Mouse (Mus musculus): ENCODE results near the gene Atad5. TPM values are rescaled to one million over a fixed set of nuclear protein-coding genes. Genes with fewer than 3 reads are reported as not detected.
"Not testable (repeated sequence)": the region's sequence is repeated elsewhere in the genome, so short reads cannot be mapped to it uniquely, and the experiment has no call there.

Atad5 gene
- polyA plus RNA-seq, 1 experiment from 2014 or later: 9.6 TPM

DNA sequence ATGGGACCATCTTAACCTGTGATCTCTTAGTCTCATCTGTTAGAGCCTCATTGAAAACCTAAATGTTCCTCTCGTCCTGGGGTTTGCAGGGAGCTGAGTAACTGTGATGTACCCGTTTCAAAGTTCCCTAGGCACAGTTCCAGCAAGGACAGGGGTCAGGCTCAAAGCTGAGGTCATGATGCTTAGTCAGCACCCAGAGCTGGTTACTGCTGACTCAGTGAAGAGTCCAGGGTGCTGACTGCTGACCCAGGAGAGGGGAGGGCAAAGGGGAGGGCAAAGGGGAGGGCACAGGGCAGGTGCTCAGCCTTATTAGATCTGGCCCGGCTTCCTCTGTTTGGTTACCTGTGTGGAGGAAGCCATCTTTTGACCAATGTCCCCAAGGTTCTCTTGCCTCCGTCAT, 82.7 kb downstream of the Atad5 start:
- no peak for ATAC-seq (ENCODE audit: insufficient read depth, low FRiP score, low read depth)

DNA sequence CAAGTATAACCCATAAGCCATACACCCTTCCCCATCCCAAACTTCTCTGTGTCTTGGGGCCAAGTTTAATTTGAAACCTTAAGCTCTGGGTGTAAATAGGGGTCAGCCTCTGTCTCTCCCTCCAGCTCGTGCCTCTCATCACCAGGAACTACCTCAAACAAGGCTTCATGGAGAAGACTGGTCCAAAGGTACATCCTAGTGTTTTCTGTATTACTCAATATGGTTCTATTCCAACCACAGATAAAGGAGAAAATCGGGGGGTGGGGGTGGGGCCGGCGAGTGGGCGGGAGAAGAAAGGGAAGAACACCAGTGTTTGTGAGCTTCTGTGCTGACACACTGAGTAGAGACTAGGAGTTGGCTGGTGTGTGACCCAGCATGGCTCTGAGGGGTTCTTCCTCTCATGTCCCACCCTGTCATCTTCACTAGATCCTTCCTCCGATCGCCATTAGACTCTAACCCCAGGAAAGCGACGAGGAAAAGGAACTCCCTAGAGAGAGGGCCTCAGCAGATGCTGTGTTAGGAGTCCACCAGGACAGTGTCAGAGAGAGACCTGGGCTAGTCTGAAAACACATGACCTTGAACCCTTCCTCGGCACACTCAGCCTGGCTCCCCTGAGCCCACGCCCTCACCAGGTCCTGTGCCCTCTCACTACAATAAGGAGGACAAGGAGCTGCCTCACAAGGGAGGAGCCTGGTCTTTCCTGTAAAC, 84.9 kb downstream of the Atad5 start:
- H3K4me3 ChIP-seq (replicated peaks): no peak overlapping the region
- no peaks in the 10 kb centered on the region for H3K27me3 ChIP-seq (replicated peaks)
- 74% methylated on average over 11 of the region's 11 CpGs for WGBS
- no peak for ATAC-seq (ENCODE audit: insufficient read depth, low FRiP score, low read depth)
- H3K4me2 ChIP-seq: no peak overlapping the region
- H3K9ac ChIP-seq: no peak overlapping the region
- H3K9me3 ChIP-seq: no peaks in the 10 kb centered on the region
- no peak overlapping the region for H3K27ac ChIP-seq
- no peaks in the 10 kb centered on the region for H3K4me1 ChIP-seq
- H3K36me3 ChIP-seq: no peaks in the 10 kb centered on the region

More for the DNA sequence above, 82.7 kb downstream of the Atad5 start:
- 58% methylated on average over 4 of the region's 4 CpGs for WGBS
- Histone ChIP-seq H3K27ac (no peak overlapping the region), H3K36me3 (no peaks in the 10 kb centered on the region), H3K4me2 (no peak overlapping the region), H3K9ac (no peak overlapping the region), H3K4me1 (no peaks in the 10 kb centered on the region), H3K4me3 (replicated peaks) (no peak overlapping the region), H3K9me3 (no peaks in the 10 kb centered on the region), H3K27me3 (replicated peaks) (no peaks in the 10 kb centered on the region)

DNA sequence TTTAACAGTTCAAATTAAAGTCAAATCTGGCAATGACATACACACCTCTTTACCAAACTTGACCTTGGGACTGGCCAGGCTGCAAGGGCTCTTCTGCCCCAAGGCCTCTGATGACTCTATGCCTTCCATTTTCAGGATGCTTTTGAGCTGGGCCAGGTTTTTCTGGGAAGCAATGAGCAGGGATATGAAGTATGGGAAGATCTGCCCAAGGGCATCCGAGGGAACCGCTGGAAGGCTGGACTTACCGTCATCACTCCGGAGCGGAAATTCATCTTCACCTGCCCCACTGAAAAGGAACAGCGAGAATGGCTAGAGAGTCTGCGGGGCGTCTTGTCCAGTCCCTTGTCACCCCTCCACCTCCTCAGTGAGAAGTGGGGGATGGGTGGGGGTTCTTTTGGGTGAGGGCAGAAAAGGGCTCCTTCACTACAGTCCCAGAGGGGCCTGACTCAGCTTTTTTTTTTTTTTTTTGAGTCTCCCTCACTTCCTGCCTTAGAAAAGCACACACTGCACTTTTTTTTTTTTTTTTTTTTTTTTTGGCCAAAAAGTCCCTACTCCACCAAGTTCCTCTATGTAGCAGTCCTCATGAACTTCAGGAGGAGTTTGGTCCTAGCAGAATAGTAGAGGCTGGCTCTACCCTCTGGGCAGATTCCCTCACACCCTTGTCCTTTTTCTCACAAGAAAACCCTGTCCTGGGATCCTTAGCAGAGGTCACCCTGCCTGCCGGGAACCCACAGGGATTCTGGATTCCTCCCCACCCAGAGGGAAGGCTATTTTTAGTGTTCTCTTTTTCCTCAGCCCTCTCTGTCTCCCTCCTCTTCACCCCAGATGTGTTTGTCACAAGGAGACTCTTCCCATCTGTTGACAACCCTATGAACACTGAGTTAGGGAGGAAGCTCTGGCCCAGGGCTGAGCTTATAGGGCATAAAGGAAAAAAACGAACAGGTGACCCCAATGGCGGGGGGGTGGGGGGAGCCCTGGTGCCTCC, 88.0 kb downstream of the Atad5 start:
- WGBS: 72% methylated on average over 11 of the region's 11 CpGs
- Histone ChIP-seq H3K27me3 (replicated peaks) (no peaks in the 10 kb centered on the region), H3K4me3 (replicated peaks) (no peak overlapping the region), H3K9ac (no peak overlapping the region), H3K9me3 (no peaks in the 10 kb centered on the region), H3K4me1 (no peaks in the 10 kb centered on the region), H3K36me3 (no peaks in the 10 kb centered on the region), H3K27ac (no peak overlapping the region; the same call in 1 of the 2 replicates), H3K4me2 (no peak overlapping the region)
- no peak for ATAC-seq (ENCODE audit: insufficient read depth, low FRiP score, low read depth)

DNA sequence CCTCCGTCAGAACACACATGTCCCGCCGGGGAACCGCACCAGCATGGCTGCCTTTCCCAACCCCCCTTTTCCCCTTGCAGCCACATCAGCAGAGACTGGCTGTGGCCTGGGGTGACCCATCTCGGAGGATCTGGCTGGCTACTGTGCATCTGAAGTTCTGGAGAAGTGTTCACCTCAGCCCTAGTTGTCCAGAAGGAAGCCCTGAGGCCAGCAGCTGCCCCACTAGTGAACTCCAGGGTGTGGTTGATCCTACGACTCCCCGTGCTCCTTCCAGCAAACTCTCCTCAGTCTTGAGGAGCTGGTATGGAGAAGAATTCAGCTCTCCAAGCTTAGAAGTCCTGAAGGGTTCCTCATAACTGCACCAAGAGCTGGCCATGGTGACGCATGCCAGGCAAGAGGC, 89.1 kb downstream of the Atad5 start:
- Histone ChIP-seq H3K27ac (no peak overlapping the region), H3K9ac (no peak overlapping the region), H3K9me3 (no peaks in the 10 kb centered on the region), H3K27me3 (replicated peaks) (no peaks in the 10 kb centered on the region), H3K36me3 (no peaks in the 10 kb centered on the region), H3K4me3 (replicated peaks) (no peak overlapping the region), H3K4me1 (no peaks in the 10 kb centered on the region), H3K4me2 (no peak overlapping the region)
- 79% methylated on average over 8 of the region's 8 CpGs for WGBS
- no peak for ATAC-seq (ENCODE audit: insufficient read depth, low FRiP score, low read depth)

DNA sequence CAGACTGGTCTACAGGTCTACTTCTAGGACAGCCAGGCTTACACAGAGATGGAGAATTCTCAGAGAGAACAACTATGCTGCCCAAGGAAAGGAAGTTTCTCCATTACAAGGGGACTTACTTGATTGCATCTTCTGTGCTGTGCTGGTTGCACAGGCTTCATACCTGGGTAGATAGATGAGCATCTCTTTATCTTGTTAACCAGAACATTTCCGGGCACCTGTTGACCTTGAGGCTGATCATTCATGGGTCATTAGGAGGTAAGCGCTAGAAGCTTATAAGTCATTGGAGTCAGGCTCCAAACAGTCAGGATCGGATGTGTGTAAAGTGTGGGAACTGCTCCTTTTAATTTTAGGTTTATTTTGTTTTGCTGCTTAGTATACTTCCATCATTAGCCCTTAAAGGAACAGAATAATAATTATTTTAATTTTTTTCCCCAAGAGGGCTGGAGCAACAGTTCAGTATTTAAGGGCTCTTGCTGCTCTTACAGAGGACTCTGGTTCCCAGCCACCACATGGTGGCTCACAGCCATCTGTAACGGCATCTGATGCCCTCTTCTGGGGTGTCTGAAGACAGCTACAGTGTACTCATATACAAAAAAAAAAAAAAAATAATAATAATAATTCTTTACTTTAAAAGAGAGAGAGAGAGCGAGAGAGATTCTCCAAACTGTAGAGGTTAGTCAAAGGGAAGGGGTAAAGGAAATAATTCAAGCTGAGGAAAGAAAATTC, 92.0 kb downstream of the Atad5 start:
- H3K36me3 ChIP-seq: no peaks in the 10 kb centered on the region
- H3K4me3 ChIP-seq (replicated peaks): no peak overlapping the region
- ATAC-seq (ENCODE audit: insufficient read depth, low FRiP score, low read depth): no peak
- no peak overlapping the region for H3K27ac ChIP-seq
- no peak overlapping the region for H3K9ac ChIP-seq
- H3K4me2 ChIP-seq: no peak overlapping the region
- 58% methylated on average over 5 of the region's 5 CpGs for WGBS
- no peaks in the 10 kb centered on the region for H3K9me3 ChIP-seq
- no peaks in the 10 kb centered on the region for H3K4me1 ChIP-seq
- H3K27me3 ChIP-seq (replicated peaks): no peaks in the 10 kb centered on the region

DNA sequence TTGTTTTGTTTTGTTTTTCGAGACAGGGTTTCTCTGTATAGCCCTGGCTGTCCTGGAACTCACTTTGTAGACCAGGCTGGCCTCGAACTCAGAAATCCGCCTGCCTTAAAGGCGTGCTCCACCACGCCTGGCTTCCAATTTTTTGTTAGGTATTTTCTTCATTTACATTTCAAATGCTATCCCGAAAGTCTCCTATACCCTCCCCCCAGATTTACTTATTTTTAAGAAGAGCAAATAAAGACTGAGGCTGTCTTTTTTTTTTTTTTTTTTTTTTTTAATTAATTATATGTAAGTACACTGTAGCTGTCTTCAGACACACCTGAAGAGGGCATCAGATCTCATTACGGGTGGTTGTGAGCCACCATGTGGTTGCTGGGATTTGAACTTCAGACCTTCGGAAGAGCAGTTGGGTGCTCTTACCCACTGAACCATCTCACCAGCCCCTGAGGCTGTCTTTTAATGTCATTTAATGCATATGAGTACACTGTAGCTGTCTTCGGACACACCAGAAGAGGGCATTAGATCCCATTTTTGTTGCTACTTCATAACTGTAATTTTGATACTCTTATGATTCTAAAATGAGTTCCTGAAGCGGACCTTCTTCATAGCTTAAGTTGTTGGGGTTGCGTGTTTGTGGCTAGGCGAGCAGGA, 94.0 kb downstream of the Atad5 start:
- Histone ChIP-seq H3K4me2 (peak overlapping the region; percentile 70), H3K27ac (peak overlapping the region; percentile 90; the same call in 1 of the 2 replicates), H3K4me3 (replicated peaks) (peak overlapping the region; percentile 91)
- ATAC-seq (ENCODE audit: insufficient read depth, low FRiP score, low read depth): peak; percentile 67
- 43% methylated on average over 12 of the region's 12 CpGs for WGBS
- H3K9me3 ChIP-seq; H3K36me3 ChIP-seq; H3K27me3 ChIP-seq (replicated peaks); H3K4me1 ChIP-seq; H3K9ac ChIP-seq: not testable (repeated sequence)

DNA sequence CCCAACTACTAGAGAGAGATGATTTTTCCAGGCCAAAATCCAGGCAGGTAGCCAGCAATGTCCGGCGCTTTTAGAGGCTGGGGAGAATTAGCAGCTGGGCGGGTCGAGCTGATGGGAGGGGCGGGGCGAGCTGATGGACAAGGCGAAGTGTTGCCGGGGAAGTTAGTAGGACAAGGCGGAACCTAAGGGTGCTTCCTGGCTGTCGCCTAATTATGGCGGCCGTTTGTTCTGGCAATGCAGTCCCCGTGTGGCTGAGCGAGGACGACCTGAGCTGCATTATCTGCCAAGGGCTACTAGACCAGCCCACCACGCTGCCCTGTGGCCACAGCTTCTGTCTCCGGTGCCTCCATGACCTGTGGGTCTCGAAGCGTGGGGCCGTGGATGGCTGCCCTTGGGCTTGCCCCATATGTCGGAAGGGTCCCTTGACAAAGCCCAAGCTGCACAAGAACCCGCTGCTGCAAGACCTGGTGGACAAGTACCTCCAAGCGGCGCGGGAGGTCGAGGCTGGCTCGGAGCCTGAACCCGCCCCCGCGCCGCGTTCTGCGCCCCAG, 94.6 kb downstream of the Atad5 start, which contains the start of gene Rnf135:
Gene Rnf135, plus strand, starts transcription at position 147 of the 551 bp plus-strand sequence.
- Histone ChIP-seq H3K36me3 (no peaks in the 10 kb centered on the region), H3K9ac (peak within 1 kb of the TSS; percentile 69), H3K27me3 (replicated peaks) (no peaks in the 10 kb centered on the region), H3K9me3 (no peaks in the 10 kb centered on the region), H3K27ac (peak within 1 kb of the TSS; percentile 90), H3K4me2 (peak within 1 kb of the TSS; percentile 70), H3K4me1 (no peaks in the 10 kb centered on the region), H3K4me3 (replicated peaks) (peak within 1 kb of the TSS; percentile 91)
- WGBS: under 1% methylated on average over 33 of the region's 33 CpGs
- peak; percentile 94 for ATAC-seq (ENCODE audit: insufficient read depth, low FRiP score, low read depth)

DNA sequence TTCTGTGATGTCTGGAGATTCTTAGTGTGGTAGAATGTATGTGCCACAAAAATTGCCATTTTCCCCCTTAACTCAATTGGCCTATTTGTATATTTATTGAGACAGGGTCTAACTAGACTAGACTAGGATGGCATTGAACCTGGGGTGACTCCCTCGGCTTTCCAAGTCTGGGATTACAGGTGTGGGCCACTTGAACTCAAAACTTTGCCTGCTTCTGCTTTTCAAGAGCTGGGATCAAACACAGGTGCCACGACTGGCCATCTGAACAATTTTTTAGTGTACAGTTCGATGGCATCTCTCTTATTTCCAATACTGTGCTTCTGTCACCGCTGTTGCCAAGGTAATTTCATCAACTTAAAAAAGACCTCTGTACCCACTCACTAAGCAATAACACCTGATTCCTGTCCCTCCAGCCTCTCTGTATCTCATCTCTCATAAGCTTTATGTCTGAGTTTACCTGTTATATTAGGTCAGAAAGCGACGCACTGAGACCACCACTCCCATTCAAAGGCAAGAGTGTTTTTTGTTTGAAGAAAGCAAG, 95.4 kb downstream of the Atad5 start:
- H3K27me3 ChIP-seq (replicated peaks): no peaks in the 10 kb centered on the region
- no peaks in the 10 kb centered on the region for H3K9me3 ChIP-seq
- H3K27ac ChIP-seq: no peak overlapping the region
- no peak overlapping the region for H3K9ac ChIP-seq
- no peaks in the 10 kb centered on the region for H3K36me3 ChIP-seq
- no peak for ATAC-seq (ENCODE audit: insufficient read depth, low FRiP score, low read depth)
- H3K4me1 ChIP-seq: no peaks in the 10 kb centered on the region
- peak overlapping the region; percentile 70 for H3K4me2 ChIP-seq
- 79% methylated on average over 6 of the region's 6 CpGs for WGBS
- peak overlapping the region; percentile 91 for H3K4me3 ChIP-seq (replicated peaks)

Other genes with a start within 250 kb of the Atad5 start
- 41.9 and 46.3 TPM in 2 replicates for gene Utp6, start 127.0 kb upstream of the Atad5 start, polyA plus RNA-seq (2015; fragmentation: Nextera tagmentation; extraction: Ambion mirVana)
- gene Suz12, start 96.3 kb upstream of the Atad5 start, polyA plus RNA-seq (2015; fragmentation: Nextera tagmentation; extraction: Ambion mirVana): 21.3 and 22.1 TPM in 2 replicates
- gene Crlf3, start 8.4 kb upstream of the Atad5 start, polyA plus RNA-seq (2015; fragmentation: Nextera tagmentation; extraction: Ambion mirVana): 31.0 and 39.5 TPM in 2 replicates
- 26.5 and 27.8 TPM in 2 replicates for gene Tefm, start 52.8 kb downstream of the Atad5 start, polyA plus RNA-seq (2015; fragmentation: Nextera tagmentation; extraction: Ambion mirVana)
- 4.2 and 4.7 TPM in 2 replicates for gene Adap2, start 64.7 kb downstream of the Atad5 start, polyA plus RNA-seq (2015; fragmentation: Nextera tagmentation; extraction: Ambion mirVana)
- 10.3 and 12.5 TPM in 2 replicates for gene Rnf135, start 94.5 kb downstream of the Atad5 start, polyA plus RNA-seq (2015; fragmentation: Nextera tagmentation; extraction: Ambion mirVana)
- gene Rhot1, start 119.6 kb downstream of the Atad5 start, polyA plus RNA-seq (2015; fragmentation: Nextera tagmentation; extraction: Ambion mirVana): 47.7 and 49.0 TPM in 2 replicates
- 4.1 and 4.5 TPM in 2 replicates for gene Rhbdl3, start 211.5 kb downstream of the Atad5 start, polyA plus RNA-seq (2015; fragmentation: Nextera tagmentation; extraction: Ambion mirVana)